Mouse (Mus musculus) adrenal gland, postnatal 25 days (tissue): ENCODE data around the gene Ahr. TPM values are rescaled to one million over a fixed set of nuclear protein-coding genes. Genes with fewer than 3 reads are reported as not detected.
A peak's percentile ranks its signal among the peaks of the same experiment; 100 is the strongest.

Experiments
- DNase-seq: peaks from one replicate; pipeline ENCODE4 v3.0.0; 2021; ENCODE audit warnings: mixed read lengths
- long read RNA-seq: library from polyadenylated mRNA; stranded (forward); transcript quantifications from one replicate; pipeline ENCODE4 v2.0.0, GENCODE M21; 2021
- total RNA-seq: library from RNA; stranded (reverse); gene quantifications from 2 replicates; pipeline ENCODE4 v1.2.3, GENCODE M21; 2021

The Ahr gene
- total RNA-seq: 4.5 and 7.0 TPM in 2 replicates
- long read RNA-seq, partial matches to known transcripts: 9 of 10 reads
- long read RNA-seq, other reads (novel, unspliced or antisense): 1 of 10 reads

DNA sequence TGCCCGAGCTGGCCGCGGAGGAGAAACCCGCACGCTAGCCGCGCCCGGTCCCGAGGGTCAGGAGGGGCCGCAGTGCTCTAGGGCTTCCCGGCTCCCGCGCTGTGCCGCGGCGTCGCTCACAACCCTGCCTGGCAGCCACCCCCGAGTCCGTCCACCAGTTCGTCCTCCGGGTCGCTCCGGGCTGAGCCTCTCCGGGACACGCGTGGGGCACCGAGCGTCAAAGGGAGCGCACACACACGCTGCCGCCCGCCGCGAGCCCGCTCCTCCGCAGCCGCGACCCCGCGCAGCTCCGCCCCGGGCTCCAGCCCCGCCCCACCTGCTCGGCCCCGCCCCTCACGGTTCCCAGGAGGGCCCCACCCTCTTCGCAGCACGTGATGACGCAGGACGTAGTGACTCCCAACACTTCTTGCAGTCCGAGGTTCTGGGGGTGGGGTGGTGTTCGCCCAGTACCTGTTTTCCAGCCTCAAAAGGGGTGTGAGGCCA, at the start of gene Ahr:
Gene Ahr (minus strand): TSS at position 285 of the 483 bp plus-strand sequence.
- peak; percentile 90 for DNase-seq

DNA sequence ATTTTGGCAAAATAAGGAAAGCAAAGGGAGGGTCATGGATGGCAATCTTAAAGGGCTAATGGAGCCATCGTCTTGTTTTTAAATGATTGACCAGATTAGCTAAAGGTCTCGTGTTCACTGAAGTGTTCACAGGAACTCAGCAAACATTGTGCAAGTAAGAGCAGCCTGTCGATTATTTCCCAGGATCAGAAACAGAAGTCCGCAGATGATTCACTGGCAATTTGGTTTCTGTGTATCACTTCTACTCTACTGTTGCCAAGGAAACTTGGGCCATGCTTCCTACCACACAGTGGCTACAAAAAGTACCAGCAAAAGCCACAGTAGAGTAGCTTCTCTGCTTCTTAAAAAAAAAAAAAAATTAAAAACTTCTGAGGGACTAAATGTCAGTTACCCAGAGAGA, 44.0 kb upstream of the Ahr start:
- DNase-seq: no peak

DNA sequence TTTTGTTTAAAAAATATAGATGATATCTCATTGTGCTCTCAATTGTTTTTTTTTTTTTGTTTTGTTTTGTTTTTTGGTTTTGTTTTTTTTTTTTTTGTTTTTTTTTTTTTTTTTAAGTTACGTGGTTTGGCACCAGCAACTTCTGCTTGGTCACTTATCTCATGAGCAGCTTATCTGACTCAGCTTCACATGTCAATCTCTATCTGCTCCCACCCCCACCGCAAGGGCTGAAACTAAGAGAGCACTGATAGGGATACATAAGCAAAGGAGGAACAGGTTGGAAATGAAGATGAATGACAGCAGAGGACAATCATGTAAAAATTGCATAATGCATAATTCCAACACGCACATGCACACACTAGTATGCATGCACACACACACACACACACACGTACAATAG, 41.3 kb upstream of the Ahr start:
- DNase-seq: no peak

GRCm38 (mm10) chr12:35573713-35574112, 38.9 kb upstream of the Ahr start:
- DNase-seq: no peak

DNA sequence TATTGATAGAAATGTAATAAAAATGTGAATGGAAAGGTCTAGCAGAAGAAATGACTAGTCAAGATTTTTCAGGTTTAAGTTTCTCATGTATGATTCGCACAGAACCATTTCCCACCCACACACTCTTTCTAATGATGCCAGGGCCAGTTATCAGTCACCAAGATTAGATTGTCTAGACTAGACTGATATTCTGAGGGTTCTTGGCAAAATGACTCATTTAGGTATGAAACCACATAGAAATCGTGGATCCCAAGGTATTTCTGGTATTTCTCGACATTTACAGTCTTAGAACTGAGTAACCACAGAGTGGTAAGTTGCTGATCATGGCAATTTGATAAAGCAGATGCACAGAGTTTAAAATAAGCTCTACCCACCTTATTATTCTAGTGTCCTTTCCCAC, 28.0 kb upstream of the Ahr start:
- no peak for DNase-seq

DNA sequence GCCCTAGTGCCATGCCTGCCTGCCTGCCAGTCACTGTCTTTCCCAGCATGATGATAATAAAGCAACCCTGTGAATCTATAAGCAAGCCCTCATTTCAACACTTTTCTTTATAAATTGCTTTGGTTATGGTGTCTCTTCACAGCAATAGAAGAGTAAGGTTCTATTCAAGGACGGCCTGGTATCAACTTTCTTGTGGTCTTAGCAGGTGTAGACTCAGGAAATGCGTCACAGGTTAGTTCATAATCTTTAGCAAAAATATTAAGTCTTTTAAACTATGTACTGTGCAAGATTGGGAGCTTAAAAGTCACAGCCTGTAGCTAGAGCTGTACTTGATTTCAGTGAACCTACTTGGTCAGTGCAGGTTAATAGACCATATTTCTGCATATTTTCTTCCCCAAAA, 24.0 kb upstream of the Ahr start:
- no peak for DNase-seq

DNA sequence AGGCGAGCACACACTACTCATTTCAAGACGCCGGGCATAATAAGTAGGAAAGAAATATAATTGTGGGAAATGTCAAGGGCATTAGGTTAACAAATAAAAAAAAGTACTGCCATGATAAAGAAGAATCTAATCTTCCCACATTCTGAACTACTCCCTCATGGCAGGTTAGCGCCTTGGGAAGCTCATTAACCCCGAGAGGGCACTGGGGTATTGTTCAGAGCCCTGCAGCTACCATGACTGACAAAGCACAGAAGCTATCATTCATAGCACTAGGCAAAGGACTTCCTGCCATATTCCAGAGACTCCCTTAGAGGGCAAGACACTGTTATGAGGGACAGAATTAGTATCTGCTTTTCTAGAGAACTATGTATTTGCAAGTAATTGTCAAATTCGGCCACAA, 21.1 kb upstream of the Ahr start:
- DNase-seq: no peak

- no peak for DNase-seq
Observed at GRCm38 (mm10) chr12:35554309-35554708, 19.5 kb upstream of the Ahr start.

DNA sequence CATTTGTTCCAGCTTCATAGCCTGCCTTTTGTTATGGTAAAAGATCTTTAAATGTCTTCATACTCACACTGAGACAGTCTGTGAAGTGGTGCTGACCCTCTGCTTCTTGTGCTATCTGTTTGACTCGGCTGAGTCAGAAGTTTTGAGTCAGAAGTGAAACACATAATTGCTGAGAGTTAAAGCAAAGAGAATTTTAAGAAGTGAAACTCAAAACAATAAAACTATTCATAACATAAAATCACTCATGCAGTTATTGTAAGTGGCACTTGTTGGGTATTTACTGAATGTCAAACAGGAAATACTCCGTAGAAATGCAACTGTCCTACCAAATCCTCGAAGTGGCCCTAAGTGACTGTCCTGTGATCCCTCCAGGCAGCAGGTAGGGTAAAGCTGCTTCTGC, 18.3 kb upstream of the Ahr start:
- no peak for DNase-seq

- no peak for DNase-seq
Observed at GRCm38 (mm10) chr12:35550299-35550698, 15.5 kb upstream of the Ahr start.

- DNase-seq: no peak
Observed at GRCm38 (mm10) chr12:35542836-35543235, 8.0 kb upstream of the Ahr start.

DNA sequence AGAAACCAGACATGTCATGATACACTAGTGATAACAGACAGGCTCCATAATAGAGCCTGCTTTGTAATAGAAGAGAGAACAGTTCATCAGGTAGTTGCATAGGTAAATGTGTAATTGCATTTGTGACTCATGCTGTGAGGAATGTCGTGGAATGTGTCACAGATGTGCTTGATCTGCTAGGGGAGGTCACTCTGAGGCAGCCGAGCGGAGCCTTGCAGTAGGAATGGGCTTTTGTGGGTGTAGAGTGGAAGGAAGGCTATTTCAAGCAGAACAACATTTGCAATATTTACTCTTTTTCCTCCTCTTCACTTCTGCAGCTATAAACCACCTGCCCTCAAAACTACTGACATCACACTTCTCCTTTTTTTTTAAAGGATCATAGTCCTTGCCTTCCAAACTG, 4.0 kb upstream of the Ahr start:
- no peak for DNase-seq

DNA sequence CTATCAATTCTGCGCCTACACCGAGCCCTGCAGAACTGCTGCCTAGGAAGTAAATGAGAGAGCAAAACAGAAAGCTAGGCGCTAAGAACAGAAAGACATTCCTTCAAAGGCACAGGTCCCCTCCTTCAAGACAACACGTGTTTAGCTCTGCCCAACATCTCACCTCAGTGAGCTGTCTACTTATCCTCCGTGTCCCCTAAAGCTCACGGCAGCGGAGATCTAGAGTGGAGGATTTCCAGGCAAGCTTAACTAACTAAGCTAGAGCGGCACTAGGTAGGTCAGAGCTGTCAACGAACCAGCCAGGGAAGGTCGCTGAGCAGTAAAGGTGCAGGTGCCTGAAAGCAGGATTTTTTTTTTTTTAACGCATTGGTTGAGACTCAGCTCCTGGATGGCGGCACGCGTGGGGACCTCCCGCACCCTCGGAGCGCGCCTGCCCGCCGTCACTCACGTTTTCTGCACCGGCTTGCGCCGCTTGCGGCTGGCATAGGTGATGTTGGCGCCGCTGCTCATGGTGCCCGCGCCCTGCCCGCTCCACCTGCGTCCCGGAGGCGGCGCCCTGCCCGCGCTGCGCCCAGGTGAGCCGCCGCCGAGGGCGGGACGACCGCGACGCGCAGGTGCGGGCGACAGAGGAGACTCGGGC, 604 bp downstream of the Ahr start:
- no peak for DNase-seq

DNA sequence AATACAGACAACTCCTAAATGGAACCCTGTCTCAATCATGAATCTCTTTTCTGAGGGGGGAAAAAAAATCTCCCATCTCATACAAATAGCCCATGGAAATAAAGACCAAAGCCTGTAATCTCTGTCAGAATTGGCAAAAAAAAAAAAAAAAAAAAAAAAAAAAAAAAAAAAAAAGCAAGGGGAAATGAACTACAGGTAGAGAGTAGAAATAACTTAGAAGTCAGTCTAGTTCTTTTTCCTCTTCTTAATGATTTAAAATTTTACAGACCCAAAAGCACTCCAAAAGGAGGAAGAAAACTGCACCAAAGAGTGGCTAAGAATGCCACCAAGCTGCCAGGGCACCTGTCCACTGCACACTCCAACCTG, 1.1 kb downstream of the Ahr start:
- no peak for DNase-seq

GRCm38 (mm10) chr12:35533133-35533532, 1.7 kb downstream of the Ahr start:
- no peak for DNase-seq

DNA sequence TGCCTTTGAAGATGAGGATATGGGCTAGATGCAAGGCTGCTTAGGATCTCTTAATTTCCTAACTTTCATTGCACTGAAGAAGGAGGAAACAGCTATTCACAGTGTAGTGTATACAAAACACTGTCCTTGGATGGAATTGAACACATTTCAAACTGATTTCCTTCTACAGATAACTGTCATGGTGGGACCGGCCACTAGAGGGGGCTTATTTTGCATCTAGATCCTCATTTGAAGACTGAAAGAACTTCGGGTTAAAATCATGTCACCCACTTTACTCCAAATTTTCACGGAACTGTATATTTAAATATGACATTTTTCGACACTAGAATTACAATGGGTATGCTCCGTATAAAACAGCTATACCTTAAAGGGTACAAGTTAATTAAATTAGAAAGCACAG, 2.7 kb downstream of the Ahr start:
- DNase-seq: peak; percentile 62

- no peak for DNase-seq
Observed at GRCm38 (mm10) chr12:35530587-35530986, 4.3 kb downstream of the Ahr start.

DNA sequence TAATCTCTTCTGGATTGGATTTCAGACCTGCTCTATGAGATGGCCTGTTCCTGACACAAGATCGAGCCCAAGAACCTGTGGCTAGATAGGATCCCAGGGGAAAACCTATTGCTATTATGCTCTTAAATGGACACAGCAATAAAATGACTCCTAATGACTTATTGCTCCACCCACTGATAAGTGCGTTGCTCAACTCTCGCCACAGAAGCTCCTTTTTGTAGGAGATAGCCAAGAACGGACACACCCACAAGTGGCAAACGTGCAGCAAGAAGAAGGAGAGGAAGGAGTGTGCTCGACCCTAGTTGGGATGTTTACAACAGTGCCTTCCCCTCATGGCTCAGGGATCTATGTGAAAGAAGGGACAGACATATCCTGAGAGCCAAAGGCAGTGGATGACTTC, 7.4 kb downstream of the Ahr start:
- no peak for DNase-seq

GRCm38 (mm10) chr12:35522585-35523103, 12.2 kb downstream of the Ahr start:
- no peak for DNase-seq

DNA sequence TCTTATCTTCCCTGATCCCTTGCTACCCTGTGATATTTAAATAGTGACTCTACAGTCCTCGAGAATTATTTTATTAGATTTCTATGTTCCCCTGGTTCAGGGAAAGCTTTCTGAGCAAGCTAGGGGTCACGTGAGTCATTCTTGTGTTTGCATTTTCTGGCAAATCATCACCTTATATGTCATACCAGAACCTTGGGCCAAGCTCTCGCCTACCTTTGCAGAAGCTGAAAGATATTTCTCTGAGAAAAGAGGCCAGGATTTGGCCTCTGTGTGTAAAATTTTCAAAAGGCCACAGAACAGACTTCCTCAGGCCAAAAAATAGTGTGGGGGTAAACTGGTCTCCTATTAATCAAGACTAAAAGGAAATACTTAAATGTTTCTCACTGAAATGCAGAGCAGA, 19.2 kb downstream of the Ahr start:
- no peak for DNase-seq

DNA sequence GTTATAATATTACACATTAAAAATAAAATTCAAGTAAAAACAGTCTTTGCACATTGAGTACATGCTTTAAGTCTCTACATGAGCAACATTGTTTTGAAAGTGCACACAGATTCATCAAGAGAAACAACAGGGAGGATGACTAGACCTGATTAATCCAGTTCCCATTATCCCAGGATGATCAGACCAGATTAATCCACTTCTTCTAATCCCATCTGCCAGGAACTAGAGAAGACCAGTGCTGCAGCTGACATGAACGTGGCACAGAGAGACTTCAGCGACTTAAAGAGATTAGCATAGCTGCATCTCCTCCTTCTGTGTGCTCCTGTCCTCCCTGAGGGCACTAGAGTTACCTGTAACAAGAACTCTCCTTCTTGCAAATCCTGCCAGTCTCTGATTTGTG, 20.2 kb downstream of the Ahr start:
- no peak for DNase-seq

DNA sequence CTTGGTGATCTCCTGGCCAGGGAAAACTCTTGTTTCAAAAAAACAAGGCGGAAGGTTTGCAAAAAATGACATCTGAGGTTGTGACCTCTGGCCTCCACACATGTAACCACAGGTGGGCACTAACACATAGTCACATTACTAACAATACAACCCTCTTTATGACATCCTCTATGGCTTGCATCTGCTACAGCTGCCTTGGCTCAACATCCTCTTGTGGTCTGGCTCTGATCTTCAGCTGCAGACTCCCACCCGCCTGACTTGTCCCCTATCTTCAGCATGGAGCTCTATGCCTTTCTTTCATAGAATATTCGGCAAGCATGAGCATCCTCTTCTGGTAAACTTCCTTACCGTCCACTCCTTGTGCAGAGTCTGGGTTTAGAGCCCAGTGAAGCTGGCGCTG, 24.1 kb downstream of the Ahr start:
- no peak for DNase-seq

- DNase-seq: no peak
Observed at GRCm38 (mm10) chr12:35506383-35506782, 28.5 kb downstream of the Ahr start.

GRCm38 (mm10) chr12:35504081-35504480, 30.8 kb downstream of the Ahr start:
- DNase-seq: no peak

DNA sequence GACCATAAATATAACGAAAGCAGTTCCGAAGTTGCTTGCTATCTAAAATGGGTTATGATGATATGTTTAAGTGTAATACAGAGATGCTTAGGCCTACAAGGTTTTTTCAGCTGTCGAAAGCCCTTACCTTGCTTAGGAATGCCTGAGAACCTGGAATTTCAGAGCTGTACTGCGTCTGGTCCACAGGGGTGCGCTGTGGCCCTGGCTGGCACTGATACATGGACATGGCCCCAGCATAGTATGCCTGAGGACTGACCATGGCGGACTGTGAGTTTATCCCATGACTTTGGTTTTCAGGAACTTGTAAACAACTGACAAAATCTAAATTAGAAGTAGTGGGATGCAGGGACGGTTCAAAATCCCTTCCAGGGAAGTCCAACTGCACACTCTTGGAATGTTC, 31.3 kb downstream of the Ahr start:
- no peak for DNase-seq
